Mouse (Mus musculus): ENCODE results near the gene Sectm1b.

- no peak for TF ChIP-seq CTCF (IDR thresholded peaks at IDR 0.05; ENCODE audit: low read depth)
- no peak for TF ChIP-seq EP300 (IDR thresholded peaks at IDR 0.05; ENCODE audit: low read depth)
These were observed 47.7 kb upstream of the Sectm1b start for GRCm38 (mm10) chr11:121111051-121111450.

Measured in liver, embryonic 14.5 days (tissue).